Comparison of ENCODE assay signal across 10 mouse cellular contexts in the genomic region with DNA sequence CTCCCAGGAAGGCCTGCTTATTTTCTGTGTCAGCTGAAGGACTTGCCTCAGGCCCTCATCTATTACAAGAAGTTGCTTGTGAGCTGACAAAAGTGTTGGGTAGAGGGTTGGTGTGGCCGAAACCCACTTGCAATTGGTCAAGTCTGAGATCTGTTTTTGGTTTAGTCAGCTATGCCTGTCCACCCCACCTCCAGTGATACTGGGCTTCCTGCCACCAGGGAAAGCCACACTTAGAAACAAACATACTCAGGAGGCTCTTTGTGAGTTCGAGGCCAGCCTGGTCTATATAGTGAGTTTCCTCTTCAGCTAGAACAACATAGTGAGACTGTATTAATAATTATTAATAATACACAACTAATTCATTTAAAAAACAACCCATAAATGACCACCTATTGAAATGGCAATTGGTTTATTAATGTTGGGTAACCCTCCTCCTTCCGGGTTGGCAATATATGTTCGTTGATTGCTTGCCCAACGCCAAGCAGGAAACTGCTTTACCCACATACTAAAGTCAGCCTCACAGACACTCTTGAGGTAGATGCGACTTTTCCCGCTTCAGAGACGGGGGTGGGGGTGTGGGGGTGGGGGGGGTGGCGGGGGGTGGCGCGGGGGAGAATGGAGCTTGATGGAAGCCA. TPM values are rescaled to one million over a fixed set of nuclear protein-coding genes. Genes with fewer than 3 reads are reported as not detected.
A peak's percentile ranks its signal among the peaks of the same experiment; 100 is the strongest.
DNase-seq lines count a peak whose midpoint lies in the region; ATAC-seq lines count a peak whose summit lies in the region.
"Had no signal": no experiment of that assay in that cellular context is flagged by ENCODE, and none has a peak within 500 bp of the region (broad histone marks: within the 10 kb centered on the region; RNA-seq: fewer than 3 reads in every experiment).

No protein-coding gene starts in this region.

- H3K27me3 ChIP-seq in kidney, embryonic 14.5 days (ENCODE audit: control insufficient read depth, insufficient read depth, low read length) = peaks cover 33% of the 10 kb centered on the region
- peaks cover 59% of the 10 kb centered on the region for H3K27me3 ChIP-seq in embryonic facial prominence, embryonic 10.5 days (replicated peaks; ENCODE audit: low read depth, poor library complexity, severe bottlenecking)
- peaks cover 26% of the 10 kb centered on the region for H3K27me3 ChIP-seq in intestine, embryonic 15.5 days (replicated peaks)
- H3K27me3 ChIP-seq in midbrain, embryonic 16.5 days (ENCODE audit: control insufficient read depth, insufficient read depth, low read depth, low read length) = peaks cover 32% of the 10 kb centered on the region

- H3K4me3 ChIP-seq in kidney, embryonic 14.5 days (ENCODE audit: low read length) = peak overlapping the region; percentile 48; the same call in 1 of the 2 replicates
- H3K4me3 ChIP-seq in embryonic facial prominence, embryonic 10.5 days = peak overlapping the region; percentile 72
- peak overlapping the region; percentile 69 for H3K4me3 ChIP-seq in intestine, embryonic 15.5 days (replicated peaks)
- peak overlapping the region; percentile 65 for H3K4me3 ChIP-seq in midbrain, embryonic 16.5 days (ENCODE audit: low read depth, low read length)

- H3K9ac ChIP-seq in kidney, embryonic 14.5 days (ENCODE audit: low read depth, low read length) = no peak overlapping the region
- H3K9ac ChIP-seq in intestine, embryonic 15.5 days = peak overlapping the region; percentile 63; the same call in 1 of the 2 replicates
- H3K9ac ChIP-seq in midbrain, embryonic 16.5 days (ENCODE audit: low read depth, low read length) = peak overlapping the region; percentile 70; the same call in 1 of the 2 replicates

- H3K27ac ChIP-seq in kidney, embryonic 14.5 days (ENCODE audit: low read depth, low read length) = no peak overlapping the region
- peak overlapping the region; percentile 83; the same call in 1 of the 2 replicates for H3K27ac ChIP-seq in embryonic facial prominence, embryonic 10.5 days (replicated peaks)
- H3K27ac ChIP-seq in intestine, embryonic 15.5 days = no peak overlapping the region
- H3K27ac ChIP-seq in midbrain, embryonic 16.5 days (ENCODE audit: low read length) = no peak overlapping the region

- WGBS in kidney, embryonic 14.5 days = 30% methylated on average over 11 of the region's 11 CpGs
- 31% methylated on average over 11 of the region's 11 CpGs for WGBS in embryonic facial prominence, embryonic 10.5 days
- WGBS in intestine, embryonic 15.5 days = 29% methylated on average over 11 of the region's 11 CpGs
- WGBS in midbrain, embryonic 16.5 days = 34% methylated on average over 11 of the region's 11 CpGs

- no peaks in the 10 kb centered on the region for H3K9me3 ChIP-seq in kidney, embryonic 14.5 days (ENCODE audit: control insufficient read depth, low read length)
- H3K9me3 ChIP-seq in embryonic facial prominence, embryonic 10.5 days = no peaks in the 10 kb centered on the region
- H3K9me3 ChIP-seq in intestine, embryonic 15.5 days = no peaks in the 10 kb centered on the region
- H3K9me3 ChIP-seq in midbrain, embryonic 16.5 days (replicated peaks; ENCODE audit: control insufficient read depth, low read length, poor library complexity, severe bottlenecking) = no peaks in the 10 kb centered on the region

- DNase-seq in kidney, postnatal 10 days = no peak
- no peak for DNase-seq in embryonic facial prominence, embryonic 10.5 days (ENCODE audit: low spot score)
- no peak for DNase-seq in layer of hippocampus, adult 9-10 months (ENCODE audit: low spot score)
- DNase-seq in right cerebral cortex, postnatal 36 days (ENCODE audit: low spot score in 2 of 2) = no peak
- no peak for DNase-seq in left cerebral cortex, postnatal 4 days

- H3K4me1 ChIP-seq in kidney, embryonic 14.5 days (ENCODE audit: control insufficient read depth, insufficient read depth, low read length) = no peaks in the 10 kb centered on the region
- peaks cover 36% of the 10 kb centered on the region for H3K4me1 ChIP-seq in embryonic facial prominence, embryonic 10.5 days
- H3K4me1 ChIP-seq in intestine, embryonic 15.5 days (replicated peaks) = peaks cover 20% of the 10 kb centered on the region
- peaks cover 6% of the 10 kb centered on the region; the same call in 1 of the 2 replicates for H3K4me1 ChIP-seq in midbrain, embryonic 16.5 days (ENCODE audit: control insufficient read depth, insufficient read depth, low read length)

- peak overlapping the region; percentile 84 for H3K4me2 ChIP-seq in kidney, embryonic 14.5 days (replicated peaks; ENCODE audit: low read depth, low read length)
- peak overlapping the region; percentile 95 for H3K4me2 ChIP-seq in intestine, embryonic 15.5 days (replicated peaks)
- peak overlapping the region; percentile 87 for H3K4me2 ChIP-seq in midbrain, embryonic 16.5 days (ENCODE audit: low read length)

- no peak for ATAC-seq in kidney, embryonic 14.5 days (ENCODE audit: low FRiP score, low TSS enrichment)
- no peak for ATAC-seq in intestine, embryonic 15.5 days
- ATAC-seq in midbrain, embryonic 16.5 days = no peak

- no peaks in the 10 kb centered on the region for H3K36me3 ChIP-seq in kidney, embryonic 14.5 days (ENCODE audit: control insufficient read depth, insufficient read depth, low read length)
- H3K36me3 ChIP-seq in embryonic facial prominence, embryonic 10.5 days (replicated peaks) = no peaks in the 10 kb centered on the region
- H3K36me3 ChIP-seq in intestine, embryonic 15.5 days = no peaks in the 10 kb centered on the region
- H3K36me3 ChIP-seq in midbrain, embryonic 16.5 days (ENCODE audit: control insufficient read depth, insufficient read depth, low read length) = no peaks in the 10 kb centered on the region

- intact Hi-C loops in left cerebral cortex, postnatal 4 days (cut with DNase I) = no loop called here

RNA-seq across cellular contexts. Expression of gene 1700020L24Rik, which starts 2.1 kb away (rescaled TPM):
- 0.44 TPM in 1 of 2 replicates, not detected in the other for polyA plus RNA-seq in kidney, embryonic 14.5 days (2014; fragmentation: Nextera tagmentation; extraction: Ambion mirVana)
- 0.68 TPM in 1 of 2 replicates, not detected in the other for polyA plus RNA-seq in embryonic facial prominence, embryonic 10.5 days (2016; fragmentation: Nextera tagmentation; extraction: Ambion mirVana)
- 0.76 and 0.87 TPM in 2 replicates for polyA plus RNA-seq in intestine, embryonic 15.5 days (2015; fragmentation: Nextera tagmentation; extraction: Ambion mirVana)
- polyA plus RNA-seq in midbrain, embryonic 16.5 days (2015; fragmentation: Nextera tagmentation; extraction: Ambion mirVana) = 0.57 and 0.64 TPM in 2 replicates
- under 1 TPM in 1 of 2 experiments, not detected in 1; 0.50 TPM for total RNA-seq in left cerebral cortex, postnatal 4 days (2021)
- total RNA-seq: left cerebral cortex, postnatal 14 days had no signal
- polyA plus RNA-seq: erythroblast, embryonic 14.5 days had no signal

RNA-seq across cellular contexts. Expression of gene Gas2l2, which starts 10.3 kb away (rescaled TPM):
- not detected in 2 replicates for polyA plus RNA-seq in kidney, embryonic 14.5 days (2014; fragmentation: Nextera tagmentation; extraction: Ambion mirVana)
- polyA plus RNA-seq in embryonic facial prominence, embryonic 10.5 days (2016; fragmentation: Nextera tagmentation; extraction: Ambion mirVana) = not detected in 2 replicates
- 0.13 TPM in 1 of 2 replicates, not detected in the other for polyA plus RNA-seq in intestine, embryonic 15.5 days (2015; fragmentation: Nextera tagmentation; extraction: Ambion mirVana)
- 0.44 and 0.61 TPM in 2 replicates for polyA plus RNA-seq in midbrain, embryonic 16.5 days (2015; fragmentation: Nextera tagmentation; extraction: Ambion mirVana)
- total RNA-seq in left cerebral cortex, postnatal 4 days (2021) = under 1 TPM; 0.48 to 0.74 TPM
- polyA plus RNA-seq: erythroblast, embryonic 14.5 days had no signal

RNA-seq across cellular contexts. Expression of gene Mmp28, which starts 23.3 kb away (rescaled TPM):
- 0.55 and 1.1 TPM in 2 replicates for polyA plus RNA-seq in kidney, embryonic 14.5 days (2014; fragmentation: Nextera tagmentation; extraction: Ambion mirVana)
- 1.3 and 1.5 TPM in 2 replicates for polyA plus RNA-seq in embryonic facial prominence, embryonic 10.5 days (2016; fragmentation: Nextera tagmentation; extraction: Ambion mirVana)
- 1.4 and 1.5 TPM in 2 replicates for polyA plus RNA-seq in intestine, embryonic 15.5 days (2015; fragmentation: Nextera tagmentation; extraction: Ambion mirVana)
- polyA plus RNA-seq in midbrain, embryonic 16.5 days (2015; fragmentation: Nextera tagmentation; extraction: Ambion mirVana) = 2.6 and 2.7 TPM in 2 replicates
- total RNA-seq in left cerebral cortex, postnatal 4 days (2021) = 1 to 10 TPM; 4.3 to 5.1 TPM
- polyA plus RNA-seq: erythroblast, embryonic 14.5 days had no signal

RNA-seq across cellular contexts. Expression of gene Rasl10b, which starts 30.6 kb away (rescaled TPM):
- 0.61 and 0.70 TPM in 2 replicates for polyA plus RNA-seq in kidney, embryonic 14.5 days (2014; fragmentation: Nextera tagmentation; extraction: Ambion mirVana)
- 2.6 and 3.1 TPM in 2 replicates for polyA plus RNA-seq in embryonic facial prominence, embryonic 10.5 days (2016; fragmentation: Nextera tagmentation; extraction: Ambion mirVana)
- 2.3 and 2.6 TPM in 2 replicates for polyA plus RNA-seq in intestine, embryonic 15.5 days (2015; fragmentation: Nextera tagmentation; extraction: Ambion mirVana)
- polyA plus RNA-seq in midbrain, embryonic 16.5 days (2015; fragmentation: Nextera tagmentation; extraction: Ambion mirVana) = 32.9 and 38.2 TPM in 2 replicates
- 100 to 1,000 TPM; 121 to 122 TPM for total RNA-seq in left cerebral cortex, postnatal 4 days (2021)
- polyA plus RNA-seq: erythroblast, embryonic 14.5 days had no signal

RNA-seq across cellular contexts. Expression of gene Taf15, which starts 33.3 kb away (rescaled TPM):
- polyA plus RNA-seq in kidney, embryonic 14.5 days (2014; fragmentation: Nextera tagmentation; extraction: Ambion mirVana) = 20.3 and 28.1 TPM in 2 replicates
- 12.4 and 12.7 TPM in 2 replicates for polyA plus RNA-seq in embryonic facial prominence, embryonic 10.5 days (2016; fragmentation: Nextera tagmentation; extraction: Ambion mirVana)
- polyA plus RNA-seq in intestine, embryonic 15.5 days (2015; fragmentation: Nextera tagmentation; extraction: Ambion mirVana) = 12.9 and 13.9 TPM in 2 replicates
- polyA plus RNA-seq in midbrain, embryonic 16.5 days (2015; fragmentation: Nextera tagmentation; extraction: Ambion mirVana) = 10.9 and 13.0 TPM in 2 replicates
- total RNA-seq in left cerebral cortex, postnatal 4 days (2021) = 10 to 100 TPM; 88.1 to 90.1 TPM
